Mouse (Mus musculus) cerebellum, adult 18-20 months (tissue): ENCODE results near the gene Cep170.

ENCODE experiments used
- DNase-seq, 2 experiments: peaks; one replicate each; pipeline ENCODE4 v3.0.0; 2021

The Cep170 gene

DNA sequence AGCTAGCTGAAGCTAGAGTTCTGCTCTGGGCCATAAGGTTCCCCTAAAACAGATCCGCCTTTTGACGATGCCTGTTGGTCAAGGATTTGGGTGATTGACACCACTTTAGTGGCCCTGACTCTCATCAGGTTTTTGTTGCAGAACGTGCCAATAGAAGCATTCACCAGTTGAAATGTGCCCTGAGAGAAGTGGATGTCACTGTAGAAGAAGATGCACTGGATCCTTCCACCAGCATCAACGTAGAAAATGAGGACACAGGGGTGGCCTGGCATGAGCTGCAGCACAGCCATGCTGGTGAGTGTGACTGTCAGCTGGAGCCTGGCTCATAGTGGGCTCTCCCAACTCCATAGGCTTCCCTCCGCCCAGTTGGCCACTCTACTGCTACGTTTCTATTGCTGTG, 10.7 kb upstream of the Cep170 start:
- no peak for DNase-seq

GRCm38 (mm10) chr1:176823889-176824288, 10.0 kb upstream of the Cep170 start:
- no peak for DNase-seq

GRCm38 (mm10) chr1:176822949-176823348, 9.1 kb upstream of the Cep170 start:
- no peak for DNase-seq

DNA sequence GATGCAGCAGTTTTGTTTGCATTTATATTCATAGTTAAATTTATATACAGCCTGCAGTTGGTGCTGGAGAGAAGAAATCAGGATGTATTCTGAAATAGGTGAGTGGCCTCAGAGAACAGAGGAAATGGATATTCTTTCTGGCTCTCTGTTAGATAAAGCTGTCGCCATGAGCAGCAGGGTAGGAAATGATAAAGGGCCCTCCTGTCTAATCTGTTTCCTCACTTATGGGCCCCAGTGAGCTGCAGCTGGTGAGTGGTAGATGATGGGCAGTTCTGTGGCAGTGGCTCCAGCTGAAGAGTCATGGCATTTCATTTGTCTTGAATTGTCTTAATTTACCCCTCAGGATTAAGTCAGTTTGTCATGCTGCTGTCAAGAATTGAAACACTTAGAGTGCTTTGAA, 8.1 kb upstream of the Cep170 start:
- DNase-seq = no peak

- DNase-seq = no peak
Measured at GRCm38 (mm10) chr1:176818763-176819162, 4.9 kb upstream of the Cep170 start.

DNA sequence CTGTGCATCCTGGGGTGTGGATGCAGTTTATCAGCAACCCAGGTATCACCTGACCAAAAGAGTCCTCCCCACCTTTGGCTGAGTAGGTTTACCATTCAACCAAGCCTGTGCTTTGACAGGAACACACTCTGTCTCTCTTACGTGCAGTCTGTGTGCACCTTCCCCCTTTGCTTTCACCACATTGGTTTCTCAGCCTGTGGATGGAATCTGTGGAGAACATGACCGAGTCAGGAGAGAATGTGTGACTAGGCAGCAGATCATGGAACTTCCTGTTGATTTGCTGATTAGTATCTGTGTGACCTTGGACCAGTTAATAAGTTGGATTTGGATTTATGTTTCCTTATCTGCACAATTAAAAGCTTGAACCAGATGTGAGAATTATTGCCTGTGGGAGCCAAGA, 4.3 kb upstream of the Cep170 start:
- no peak for DNase-seq

- DNase-seq = no peak
Measured at GRCm38 (mm10) chr1:176816728-176817127, 2.9 kb upstream of the Cep170 start.

- peak; percentile 91 to 97 for DNase-seq
Measured at GRCm38 (mm10) chr1:176814591-176815062, 760 bp upstream of the Cep170 start, which contains the start of gene Sdccag8. Gene Sdccag8 (plus strand): TSS chr1:176814660.

DNA sequence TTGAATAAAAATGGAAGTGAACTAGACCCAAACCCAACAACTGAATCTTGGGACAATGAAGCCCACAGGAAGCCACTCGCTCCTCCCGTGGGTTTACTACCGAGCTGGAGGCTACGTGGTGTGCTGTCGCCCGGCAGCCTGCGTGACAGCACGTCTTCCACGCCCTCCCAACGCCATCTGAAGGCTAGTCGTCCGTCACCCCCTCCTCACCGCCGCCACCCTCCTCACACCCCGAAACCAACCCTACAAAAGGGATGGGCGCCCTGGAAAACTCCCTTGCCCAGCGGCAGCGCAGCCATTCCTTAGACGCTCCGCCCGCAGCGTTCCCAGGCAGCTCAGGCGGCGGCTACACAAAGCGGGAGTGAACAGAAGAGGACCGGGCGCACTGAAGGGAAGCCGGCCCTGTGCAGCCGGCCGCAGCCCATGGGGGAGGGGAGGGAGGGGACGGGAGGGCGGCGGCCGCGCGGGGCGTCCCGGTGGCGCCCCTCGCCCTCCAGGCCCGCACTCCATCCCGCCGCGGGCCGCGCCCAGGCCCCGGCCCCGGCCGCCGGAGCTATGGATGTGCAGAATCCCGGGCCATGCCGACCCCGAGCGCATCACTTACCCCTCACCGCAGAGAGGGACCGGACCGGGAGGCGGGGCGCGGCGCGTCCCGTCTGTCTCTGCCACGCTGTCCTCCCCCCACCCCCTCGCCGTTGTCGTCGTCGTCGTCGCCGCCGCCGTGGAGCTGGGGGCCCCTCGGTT, 403 bp downstream of the Cep170 start:
- DNase-seq = peak; percentile 71 to 76

GRCm38 (mm10) chr1:176812491-176813291, 1.2 kb downstream of the Cep170 start:
- DNase-seq = no peak

DNA sequence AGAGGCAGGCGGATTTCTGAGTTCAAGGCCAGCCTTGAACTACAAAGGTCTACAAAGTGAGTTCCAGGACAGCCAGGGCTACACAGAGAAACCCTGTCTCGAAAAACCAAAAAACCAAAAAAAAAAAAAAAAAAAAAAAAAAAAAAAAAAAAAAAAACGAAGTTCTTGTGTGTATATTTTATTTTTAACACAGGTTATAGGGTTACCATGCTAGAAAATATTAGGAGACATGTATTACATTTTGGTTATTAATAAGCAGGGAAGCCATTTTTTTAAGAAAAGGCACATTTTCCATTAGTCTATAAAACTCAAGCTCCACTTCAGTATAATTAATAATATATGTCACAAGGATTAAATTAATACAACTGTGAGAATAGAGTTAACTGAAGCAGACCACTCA, 2.0 kb downstream of the Cep170 start:
- DNase-seq = no peak

DNA sequence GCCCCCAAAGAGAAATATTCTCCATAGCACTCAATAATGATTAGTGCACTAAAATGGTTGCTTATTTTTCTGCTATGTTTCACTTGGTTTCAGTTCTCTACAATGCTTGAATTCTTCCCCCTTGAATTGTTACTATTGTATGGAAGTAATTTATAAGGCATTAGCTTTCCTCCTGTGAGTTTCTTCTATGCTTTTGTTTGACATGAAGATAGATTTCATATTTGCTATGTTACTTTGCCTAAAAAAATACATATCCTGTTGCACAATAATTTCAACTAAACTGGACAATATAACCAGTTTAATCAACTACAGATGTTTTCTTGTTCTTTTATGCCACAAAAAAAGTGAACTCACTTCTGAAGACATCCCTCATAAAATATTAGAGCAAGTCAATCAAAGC, 3.7 kb downstream of the Cep170 start:
- DNase-seq = no peak

GRCm38 (mm10) chr1:176800728-176801365, 13.0 kb downstream of the Cep170 start:
- DNase-seq = no peak

- no peak for DNase-seq
Measured at GRCm38 (mm10) chr1:176798673-176799072, 15.2 kb downstream of the Cep170 start.

DNA sequence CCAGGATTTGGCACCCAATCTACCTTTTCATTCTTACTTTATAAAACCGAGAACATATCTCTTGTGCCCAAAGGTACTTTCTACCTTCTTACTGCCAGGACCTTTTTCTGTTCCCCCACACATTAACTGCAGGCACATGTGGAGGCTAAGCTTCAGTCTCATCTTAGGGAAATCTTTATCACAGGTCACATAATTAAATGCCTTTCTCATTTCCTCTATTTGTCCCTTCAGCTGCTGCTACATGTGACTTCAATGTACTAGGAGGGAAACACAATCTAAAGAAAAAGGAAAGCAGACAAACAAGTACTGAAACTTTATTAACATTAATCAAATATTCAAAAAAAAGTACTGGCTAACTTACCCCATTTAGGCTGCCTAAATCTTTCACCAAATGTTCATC, 21.7 kb downstream of the Cep170 start:
- no peak for DNase-seq

- DNase-seq = no peak
Measured at GRCm38 (mm10) chr1:176789326-176789725, 24.5 kb downstream of the Cep170 start.

DNA sequence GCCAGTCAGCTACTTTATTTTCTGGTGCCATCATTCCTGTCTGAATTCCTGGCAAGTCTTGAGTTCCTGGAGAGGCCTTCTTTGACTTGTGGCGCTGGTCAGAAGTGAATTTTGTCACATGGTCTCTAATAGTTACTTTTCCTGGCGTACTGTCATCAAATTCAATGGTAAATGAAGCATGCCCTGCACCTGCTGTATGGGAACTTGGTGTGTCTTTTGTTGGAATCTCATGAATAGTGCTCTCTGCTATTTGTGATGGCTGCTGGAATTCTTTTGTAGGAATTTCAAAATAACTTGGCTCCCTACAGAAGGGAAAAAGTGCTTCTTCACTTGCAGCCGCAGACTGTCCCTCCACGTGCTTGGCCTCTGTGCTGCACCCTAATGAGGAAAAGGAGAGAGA, 39.3 kb downstream of the Cep170 start:
- DNase-seq = no peak

- DNase-seq = no peak
Measured at GRCm38 (mm10) chr1:176762295-176762694, 51.6 kb downstream of the Cep170 start.

DNA sequence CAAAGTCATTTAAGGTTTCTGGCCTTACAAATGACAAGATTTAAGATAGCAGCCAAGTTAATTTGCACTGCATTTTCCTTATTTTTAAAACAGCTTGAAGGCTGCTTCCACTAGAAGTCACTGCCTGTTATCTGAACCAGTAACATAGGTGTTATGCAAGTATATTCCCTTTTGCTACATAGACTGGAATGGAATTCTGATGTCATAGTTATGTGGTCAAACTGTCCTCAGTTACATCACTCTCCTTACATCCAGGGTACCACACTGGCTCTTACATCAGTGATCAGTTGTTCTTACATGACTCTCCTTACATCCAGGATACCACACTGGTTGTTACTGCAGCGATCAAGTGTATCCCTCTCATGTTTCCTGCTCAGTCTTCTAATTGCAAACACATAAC, 53.2 kb downstream of the Cep170 start:
- DNase-seq = no peak

DNA sequence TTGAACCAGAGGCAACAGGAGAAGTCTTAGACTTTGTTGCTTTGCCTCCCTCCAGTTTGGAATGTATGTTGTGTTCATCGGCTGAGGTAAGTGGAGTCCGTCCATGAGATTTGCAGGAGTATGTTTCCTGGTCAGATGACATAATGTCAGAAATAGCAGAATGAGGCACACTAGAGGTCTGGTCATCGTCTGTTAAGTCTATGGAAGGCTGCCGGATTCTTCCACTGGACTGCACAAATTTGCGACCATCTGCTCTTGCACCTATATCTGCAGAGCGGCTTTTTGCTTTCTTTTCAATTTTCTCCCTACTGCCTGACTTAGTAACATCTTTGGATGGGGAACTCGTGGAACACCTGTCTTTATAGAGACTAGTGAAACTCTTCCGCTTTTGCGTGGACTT, 58.3 kb downstream of the Cep170 start:
- peak; percentile 83 to 88 for DNase-seq

DNA sequence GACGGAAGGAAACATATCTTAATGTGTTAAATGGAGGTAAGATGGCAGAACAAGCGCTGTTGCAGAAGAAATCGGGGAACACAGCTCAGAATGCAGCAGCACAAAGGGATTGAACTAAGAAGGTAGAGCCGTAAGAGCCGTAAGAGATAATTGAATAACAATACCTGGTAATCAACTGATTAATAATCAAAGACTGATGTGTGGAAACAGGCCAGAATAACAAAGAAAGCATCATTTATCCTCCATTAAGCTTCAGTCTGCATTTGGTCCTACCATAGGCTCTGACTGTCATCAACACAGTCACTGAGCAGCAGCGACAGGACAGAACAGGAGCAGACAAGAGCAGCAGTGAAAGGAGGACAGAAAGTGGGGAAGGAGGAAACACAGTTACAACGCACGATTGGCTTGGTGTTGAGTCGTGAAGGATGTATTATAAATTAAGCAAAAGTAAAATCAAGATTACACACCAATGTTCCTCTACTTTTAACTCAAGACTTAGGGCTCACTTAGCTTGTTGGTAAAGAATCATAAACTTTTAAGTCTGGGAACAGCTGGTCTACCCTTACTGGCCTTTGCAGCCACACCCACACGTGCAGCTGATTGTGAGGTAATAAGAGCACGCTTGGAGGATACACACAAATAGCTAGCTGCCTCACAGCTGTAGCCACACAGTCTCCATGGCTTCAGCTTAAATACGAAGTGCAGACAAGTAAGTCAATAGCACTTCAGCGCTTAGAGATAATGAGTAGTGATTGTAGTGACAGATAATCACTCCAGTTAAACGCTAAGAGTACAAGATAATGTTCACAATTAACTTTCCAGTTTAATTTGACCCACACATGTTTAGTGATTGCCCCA, 59.8 kb downstream of the Cep170 start:
- no peak for DNase-seq

- DNase-seq = no peak
Measured at GRCm38 (mm10) chr1:176749708-176750107, 64.2 kb downstream of the Cep170 start.

- DNase-seq = no peak
Measured at GRCm38 (mm10) chr1:176732834-176733233, 81.0 kb downstream of the Cep170 start.
